Mouse (Mus musculus) heart, adult 2 months (tissue): ENCODE data around the gene Anxa1. TPM values are rescaled to one million over a fixed set of nuclear protein-coding genes. Genes with fewer than 3 reads are reported as not detected.

Experiments
- DNase-seq, 2 experiments: peaks; one replicate each; pipeline ENCODE4 v3.0.0; 2021
- H3K27ac ChIP-seq: fragments of 200-600 bp; 2 replicates; pipeline ENCODE4 v1.8.1; 2022
- H3K27me3 ChIP-seq: fragments of 200-500 bp; 2 replicates; pipeline ENCODE4 v1.6.1; 2012; ENCODE audit warnings: mild to moderate bottlenecking, low read length, inconsistent platforms, mixed read lengths; ENCODE audit not compliant: control insufficient read depth, insufficient read depth
- H3K36me3 ChIP-seq: fragments of 200-500 bp; 2 replicates; pipeline ENCODE4 v1.6.1; 2012; ENCODE audit warnings: low read length, inconsistent platforms; ENCODE audit not compliant: control insufficient read depth, insufficient read depth
- H3K4me1 ChIP-seq: fragments of 200-500 bp; 2 replicates; pipeline ENCODE4 v1.6.1; 2011; ENCODE audit warnings: low read length; ENCODE audit not compliant: control insufficient read depth, insufficient read depth
- H3K4me3 ChIP-seq: fragments of 200-600 bp; 2 replicates; pipeline ENCODE4 v1.8.1; 2022
- H3K79me2 ChIP-seq: fragments of 200-500 bp; replicated peaks from 2 replicates; pipeline ENCODE4 v1.6.1; 2012; ENCODE audit warnings: mild to moderate bottlenecking, inconsistent platforms, low read length, moderate library complexity, mixed read lengths; ENCODE audit not compliant: control insufficient read depth, insufficient read depth
- H3K9ac ChIP-seq: fragments of 200-500 bp; 2 replicates; pipeline ENCODE4 v1.6.1; 2012; ENCODE audit warnings: low read depth, mild to moderate bottlenecking, control low read depth, inconsistent platforms, low read length, mixed read lengths
- CTCF ChIP-seq: fragments of 200-600 bp; IDR thresholded peaks from 2 replicates; pipeline ENCODE4 v1.8.1; 2022; ENCODE audit warnings: antibody characterized with exemption, mild to moderate bottlenecking, moderate library complexity
- EP300 ChIP-seq: fragments of 200-500 bp; IDR thresholded peaks from 2 replicates; pipeline ENCODE4 v1.6.1; 2011; ENCODE audit warnings: low read depth, low read length, control low read depth; ENCODE audit not compliant: insufficient read depth
- POLR2A ChIP-seq: fragments of 200-500 bp; IDR thresholded peaks from 2 replicates; pipeline ENCODE4 v1.6.1; 2011; ENCODE audit warnings: mild to moderate bottlenecking, low read depth, low read length, control low read depth; ENCODE audit not compliant: insufficient read depth
- WGBS: fragments of 180-500 bp; shearing (Covaris S2); methylation state at CpG from one replicate; pipeline ENCODE4 v1.1.7; 2018; 5-methylcytosine and 5-hydroxymethylcytosine counted together
- intact Hi-C: fragments of 180-260 bp; cut with DNase I; formaldehyde crosslinking; loops from one replicate; pipeline ENCODE4 v1.15.1; 2025
- polyA plus RNA-seq: library from polyadenylated mRNA; depleted of rRNA; stranded (reverse); fragments of >200 nt; gene quantifications from 2 replicates; pipeline ENCODE4 v1.2.3, GENCODE M21; 2012
- total RNA-seq, 2 experiments: library from RNA; stranded (reverse); gene quantifications; 2 replicates each; pipeline ENCODE4 v1.2.3; 2021

Anxa1 gene
- total and polyA plus RNA-seq, 3 experiments, result 10.4 to 19.9 (median 17.3) TPM

GRCm38 (mm10) chr19:20409541-20410528 lies 19.1 kb upstream of the Anxa1 start:
- no peak for DNase-seq
- no peak overlapping the region for H3K4me3 ChIP-seq
- no peaks in the 10 kb centered on the region for H3K36me3 ChIP-seq
- H3K27me3 ChIP-seq, result no peaks in the 10 kb centered on the region
- no peak overlapping the region for H3K9ac ChIP-seq
- H3K4me1 ChIP-seq, result no peaks in the 10 kb centered on the region
- WGBS, result 48% methylated on average over 9 of the region's 9 CpGs
- no peak overlapping the region for H3K27ac ChIP-seq
- H3K79me2 ChIP-seq, result no peaks in the 10 kb centered on the region
- intact Hi-C loops, result no loop called here
- TF ChIP-seq POLR2A (no peak), EP300 (no peak), CTCF (no peak)

GRCm38 (mm10) chr19:20406475-20406874 lies 15.7 kb upstream of the Anxa1 start:
- intact Hi-C loops, result no loop called here
- Histone ChIP-seq H3K4me1 (no peaks in the 10 kb centered on the region), H3K4me3 (no peak overlapping the region), H3K27me3 (no peaks in the 10 kb centered on the region), H3K36me3 (no peaks in the 10 kb centered on the region), H3K9ac (no peak overlapping the region), H3K27ac (no peak overlapping the region), H3K79me2 (no peaks in the 10 kb centered on the region)
- 65% methylated on average over 3 of the region's 3 CpGs for WGBS
- no peak for DNase-seq
- TF ChIP-seq EP300 (no peak), POLR2A (no peak), CTCF (no peak)

DNA sequence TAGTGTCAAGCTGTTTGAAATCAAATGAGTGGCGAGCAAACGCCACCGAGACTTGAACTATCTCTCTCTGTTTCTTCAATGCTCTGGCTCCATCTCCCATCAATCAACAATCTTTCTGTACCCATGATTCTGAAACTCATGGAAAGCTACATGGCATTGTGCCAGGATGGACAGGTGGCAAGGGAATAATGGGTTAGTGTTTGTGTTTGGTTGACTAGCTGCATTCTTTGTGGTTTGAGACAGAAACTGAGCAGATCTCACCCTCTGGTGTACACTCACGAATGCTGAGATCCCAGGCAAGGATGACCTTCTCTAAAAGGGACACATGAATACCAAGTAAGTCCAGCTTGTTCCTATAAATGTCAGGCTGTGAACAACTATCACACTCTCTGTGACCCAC lies 14.3 kb upstream of the Anxa1 start:
- no peak overlapping the region for H3K9ac ChIP-seq
- H3K27ac ChIP-seq, result no peak overlapping the region
- no peaks in the 10 kb centered on the region for H3K79me2 ChIP-seq
- intact Hi-C loops, result no loop called here
- no peaks in the 10 kb centered on the region for H3K27me3 ChIP-seq
- TF ChIP-seq EP300 (no peak), POLR2A (no peak), CTCF (no peak)
- no peak for DNase-seq
- no peaks in the 10 kb centered on the region for H3K4me1 ChIP-seq
- H3K4me3 ChIP-seq, result no peak overlapping the region
- WGBS, result 82% methylated on average over 4 of the region's 4 CpGs
- no peaks in the 10 kb centered on the region for H3K36me3 ChIP-seq

- Histone ChIP-seq H3K36me3 (no peaks in the 10 kb centered on the region), H3K27ac (no peak overlapping the region), H3K4me1 (no peaks in the 10 kb centered on the region), H3K4me3 (no peak overlapping the region), H3K27me3 (no peaks in the 10 kb centered on the region), H3K79me2 (no peaks in the 10 kb centered on the region), H3K9ac (no peak overlapping the region)
- intact Hi-C loops, result no loop called here
- TF ChIP-seq CTCF (no peak), POLR2A (no peak), EP300 (no peak)
- WGBS, result 73% methylated on average over 3 of the region's 3 CpGs
- no peak for DNase-seq
These were observed 13.0 kb upstream of the Anxa1 start for GRCm38 (mm10) chr19:20403740-20404139.

- no peak for DNase-seq
- no peaks in the 10 kb centered on the region for H3K36me3 ChIP-seq
These were observed 12.5 kb upstream of the Anxa1 start for GRCm38 (mm10) chr19:20403219-20403618.

GRCm38 (mm10) chr19:20402516-20403200 lies 11.9 kb upstream of the Anxa1 start:
- intact Hi-C loops, result no loop called here
- no peaks in the 10 kb centered on the region for H3K27me3 ChIP-seq
- no peak for DNase-seq
- no peak overlapping the region for H3K4me3 ChIP-seq
- WGBS, result 55% methylated on average over 5 of the region's 5 CpGs
- H3K79me2 ChIP-seq, result no peaks in the 10 kb centered on the region
- no peaks in the 10 kb centered on the region for H3K36me3 ChIP-seq
- TF ChIP-seq POLR2A, result no peak
- no peak for TF ChIP-seq CTCF
- no peak for TF ChIP-seq EP300
- H3K27ac ChIP-seq, result no peak overlapping the region
- no peak overlapping the region for H3K9ac ChIP-seq
- no peaks in the 10 kb centered on the region for H3K4me1 ChIP-seq

More at GRCm38 (mm10) chr19:20403219-20403618, 12.5 kb upstream of the Anxa1 start:
- H3K9ac ChIP-seq, result no peak overlapping the region
- H3K4me1 ChIP-seq, result no peaks in the 10 kb centered on the region
- no peaks in the 10 kb centered on the region for H3K79me2 ChIP-seq
- H3K27me3 ChIP-seq, result no peaks in the 10 kb centered on the region
- intact Hi-C loops, result no loop called here
- no peak for TF ChIP-seq EP300
- no peak for TF ChIP-seq POLR2A
- no peak for TF ChIP-seq CTCF
- no peak overlapping the region for H3K4me3 ChIP-seq
- WGBS, result 92% methylated on average over 1 of the region's 1 CpGs
- H3K27ac ChIP-seq, result no peak overlapping the region
